Mouse (Mus musculus): ENCODE data around the gene Pdx1. TPM values are rescaled to one million over a fixed set of nuclear protein-coding genes. Genes with fewer than 3 reads are reported as not detected.

Pdx1 gene
- not detected in 2 replicates for total RNA-seq (2015)
- not detected in 2 replicates for total RNA-seq (2017)

DNA sequence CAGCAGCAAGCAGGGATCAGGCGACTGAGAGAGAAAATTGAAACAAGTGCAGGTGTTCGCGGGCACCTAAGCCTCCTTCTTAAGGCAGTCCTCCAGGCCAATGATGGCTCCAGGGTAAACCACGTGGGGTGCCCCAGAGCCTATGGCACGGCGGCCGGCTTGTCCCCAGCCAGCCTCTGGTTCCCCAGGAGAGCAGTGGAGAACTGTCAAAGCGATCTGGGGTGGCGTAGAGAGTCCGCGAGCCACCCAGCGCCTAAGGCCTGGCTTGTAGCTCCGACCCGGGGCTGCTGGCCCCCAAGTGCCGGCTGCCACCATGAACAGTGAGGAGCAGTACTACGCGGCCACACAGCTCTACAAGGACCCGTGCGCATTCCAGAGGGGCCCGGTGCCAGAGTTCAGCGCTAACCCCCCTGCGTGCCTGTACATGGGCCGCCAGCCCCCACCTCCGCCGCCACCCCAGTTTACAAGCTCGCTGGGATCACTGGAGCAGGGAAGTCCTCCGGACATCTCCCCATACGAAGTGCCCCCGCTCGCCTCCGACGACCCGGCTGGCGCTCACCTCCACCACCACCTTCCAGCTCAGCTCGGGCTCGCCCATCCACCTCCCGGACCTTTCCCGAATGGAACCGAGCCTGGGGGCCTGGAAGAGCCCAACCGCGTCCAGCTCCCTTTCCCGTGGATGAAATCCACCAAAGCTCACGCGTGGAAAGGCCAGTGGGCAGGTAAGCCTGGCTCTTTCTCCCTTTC, at the start of gene Pdx1:
Pdx1 (plus strand) TSS at position 34 of the 747 bp plus-strand sequence.
- no peak for ATAC-seq (ENCODE audit: poor library complexity, severe bottlenecking)

DNA sequence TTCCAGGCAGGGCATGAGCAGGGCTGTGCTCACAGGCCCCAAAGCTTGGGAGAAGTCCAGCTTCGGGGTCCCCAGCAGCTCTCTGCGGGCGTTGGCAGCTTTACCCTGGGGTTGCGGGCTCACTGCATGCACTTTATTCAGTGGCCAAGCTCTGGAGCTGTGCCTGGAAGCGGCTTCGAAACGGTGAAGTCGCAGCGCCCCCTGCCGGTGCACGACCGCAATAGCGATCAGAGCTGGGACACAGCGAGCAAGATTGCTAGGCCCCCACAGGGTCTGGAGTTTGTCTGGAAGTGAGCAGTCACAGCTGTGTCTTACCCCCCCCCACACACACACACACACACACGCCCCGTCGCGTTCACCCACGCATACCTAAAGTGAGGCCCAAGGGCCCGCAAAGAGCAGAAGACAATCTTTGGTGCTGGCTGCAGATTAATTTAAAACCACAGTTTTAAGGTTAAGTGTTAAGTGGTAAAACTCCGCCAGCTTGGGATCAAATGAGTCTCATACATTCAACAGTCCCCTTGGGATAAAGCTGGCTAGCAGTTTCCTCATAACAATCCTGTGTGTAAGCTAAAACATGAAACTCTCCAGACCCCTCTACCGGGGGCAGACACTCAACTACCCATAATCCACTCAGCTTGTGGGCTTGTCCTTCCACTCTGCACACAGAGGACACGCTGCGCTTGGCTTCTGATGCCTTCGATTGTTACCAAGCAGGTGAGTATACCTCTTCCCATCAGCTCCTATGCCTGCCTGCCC, 42.2 kb upstream of the Pdx1 start:
- ATAC-seq (ENCODE audit: poor library complexity, severe bottlenecking), result peak; percentile 89

DNA sequence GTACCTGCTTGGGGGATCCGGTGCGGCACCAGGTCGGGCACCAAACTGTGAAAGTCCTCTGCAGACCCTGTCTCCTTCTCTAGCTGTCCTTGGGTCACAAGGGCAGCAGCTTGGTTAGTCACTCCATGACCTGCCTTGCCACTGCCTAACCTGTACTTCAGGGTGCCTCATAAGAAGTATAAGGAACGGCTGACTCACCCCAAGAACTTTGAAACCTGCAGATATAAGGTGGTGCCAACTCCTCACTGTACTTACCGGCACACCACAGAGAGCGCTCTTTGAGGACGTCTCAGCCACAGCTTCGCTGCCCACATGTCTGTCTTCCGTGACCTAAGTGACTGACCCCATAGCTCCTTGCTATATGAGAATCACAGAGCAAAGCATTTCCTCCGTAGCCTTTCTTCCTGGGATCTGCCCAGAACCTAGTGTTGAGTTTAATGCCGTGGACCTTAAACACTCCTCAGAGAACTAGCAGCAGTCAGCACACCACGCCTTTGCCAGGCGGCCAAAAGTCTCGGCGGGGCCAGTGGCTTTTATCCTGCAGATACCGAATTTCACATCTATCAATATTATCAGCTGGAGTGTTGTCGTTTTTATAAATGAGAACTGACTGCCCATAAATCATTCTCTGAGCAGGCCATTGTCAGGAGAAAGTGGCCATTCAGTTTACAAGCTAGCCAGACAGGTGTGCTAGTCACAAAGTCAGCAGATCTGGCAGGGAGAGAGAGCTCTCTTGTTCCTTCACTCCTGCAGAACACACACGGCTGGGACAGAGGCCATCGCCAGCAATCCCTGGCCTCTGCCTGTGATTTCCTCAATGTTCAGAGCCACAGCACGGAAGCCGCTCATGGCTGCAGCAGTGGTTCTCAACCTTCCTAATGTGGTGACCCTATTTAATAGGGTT, 34.1 kb upstream of the Pdx1 start:
- no peak for ATAC-seq (ENCODE audit: poor library complexity, severe bottlenecking)

DNA sequence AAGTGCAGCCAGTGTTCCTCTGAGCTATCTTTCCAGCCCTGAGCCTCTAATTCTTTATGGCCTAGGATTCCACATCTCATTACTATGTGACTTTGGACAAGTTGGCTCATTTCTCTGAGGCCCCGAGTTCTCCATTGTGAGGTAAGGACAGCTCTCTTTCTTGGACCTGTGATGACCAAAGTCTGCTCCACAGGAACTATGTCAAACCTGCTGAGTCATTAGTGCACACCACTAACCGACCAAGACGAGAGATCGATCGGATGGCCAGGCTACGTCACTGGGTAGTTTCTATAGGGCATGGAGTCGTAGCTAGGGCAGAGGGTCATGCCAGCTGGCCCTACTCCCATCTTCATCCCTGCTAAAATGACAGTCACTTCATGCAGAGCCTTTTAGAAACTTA, 25.9 kb upstream of the Pdx1 start:
- no peak for ATAC-seq (ENCODE audit: poor library complexity, severe bottlenecking)

DNA sequence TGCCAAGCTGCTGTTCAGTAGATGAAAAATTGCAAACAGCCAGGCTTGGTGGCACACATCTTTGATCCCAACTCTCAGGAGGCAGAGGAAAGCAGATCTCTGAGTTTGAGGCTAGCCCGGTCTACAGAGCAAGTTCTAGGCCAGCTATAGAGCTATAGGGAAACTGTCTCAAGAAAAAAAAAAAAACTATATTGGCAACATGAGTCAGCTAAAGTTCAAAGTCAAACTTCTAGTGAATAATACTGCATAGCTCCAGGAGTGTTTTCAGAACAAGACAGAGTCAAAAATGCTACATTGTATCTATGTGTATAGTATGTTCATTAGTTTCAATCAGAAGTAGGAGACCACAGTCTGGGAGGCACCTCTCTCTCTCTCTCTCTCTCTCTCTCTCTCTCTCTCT, 9.6 kb upstream of the Pdx1 start:
- no peak for ATAC-seq (ENCODE audit: poor library complexity, severe bottlenecking)

DNA sequence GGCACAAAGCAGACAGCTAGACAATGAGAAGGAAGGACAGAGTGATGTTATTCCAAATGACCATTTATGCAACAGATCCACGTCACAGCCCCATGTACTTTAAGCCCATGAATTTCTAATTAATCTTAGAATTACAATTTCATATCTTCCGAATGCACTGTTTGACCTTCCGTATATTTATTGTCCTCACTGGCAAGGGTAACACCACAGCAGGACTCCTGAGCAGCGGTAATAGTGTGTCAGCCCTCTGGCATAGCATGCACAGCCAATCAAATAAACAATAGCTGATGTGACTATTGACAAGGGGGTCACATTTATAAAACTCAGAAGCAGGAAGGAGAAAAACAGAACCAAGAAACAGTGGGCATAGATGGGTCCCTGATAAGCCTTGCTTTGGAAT, 9.0 kb upstream of the Pdx1 start:
- no peak for ATAC-seq (ENCODE audit: poor library complexity, severe bottlenecking)

DNA sequence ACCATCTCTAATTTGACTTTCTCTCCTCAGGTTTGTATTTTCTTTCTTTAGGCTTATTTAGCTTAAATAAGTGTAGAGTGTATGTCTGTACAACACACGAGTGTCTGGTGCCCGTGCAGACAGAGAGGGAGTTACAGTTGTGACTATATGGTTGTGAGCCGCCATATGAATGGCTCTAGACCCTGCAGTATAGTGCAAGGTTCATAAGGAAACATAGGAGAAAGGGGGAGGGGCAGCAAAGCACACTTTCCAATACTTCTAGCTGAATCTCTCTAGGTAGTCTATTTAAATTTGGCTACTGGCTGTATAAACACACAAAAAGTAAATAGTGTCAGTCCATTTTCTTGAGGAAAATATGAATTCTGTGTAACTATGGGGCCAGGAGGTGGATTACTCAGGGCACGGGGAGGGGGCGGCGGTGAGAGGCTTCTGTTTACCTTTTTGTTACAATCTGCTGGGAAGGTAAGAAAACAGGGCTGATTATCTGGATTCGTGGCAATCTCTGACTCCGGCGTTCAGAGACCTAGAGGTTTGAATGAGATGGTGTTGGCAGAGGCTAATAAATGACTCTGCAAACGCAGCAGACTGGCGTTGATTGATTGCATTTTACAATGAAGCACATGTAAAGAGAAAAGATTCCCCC, 7.7 kb upstream of the Pdx1 start:
- no peak for ATAC-seq (ENCODE audit: poor library complexity, severe bottlenecking)

DNA sequence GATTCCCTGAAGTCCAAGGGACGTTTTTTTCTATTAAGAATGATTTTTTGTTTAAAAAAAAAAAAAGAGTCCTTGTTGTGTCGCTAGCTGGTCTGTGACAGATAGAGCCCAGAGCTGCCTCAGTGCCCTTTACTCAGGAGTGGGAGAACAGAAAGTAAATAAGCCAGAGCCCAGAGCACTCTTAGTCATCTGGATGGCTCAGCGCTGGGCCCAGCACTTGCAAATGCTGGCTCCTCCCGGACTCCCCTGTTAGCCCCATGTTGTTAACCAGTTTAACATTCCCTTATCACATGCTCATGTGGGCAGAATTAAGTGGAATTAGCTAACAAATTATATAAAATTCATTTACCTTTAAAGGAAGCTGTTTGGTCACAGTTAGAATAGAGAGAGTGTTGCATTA, 5.8 kb upstream of the Pdx1 start:
- no peak for ATAC-seq (ENCODE audit: poor library complexity, severe bottlenecking)

DNA sequence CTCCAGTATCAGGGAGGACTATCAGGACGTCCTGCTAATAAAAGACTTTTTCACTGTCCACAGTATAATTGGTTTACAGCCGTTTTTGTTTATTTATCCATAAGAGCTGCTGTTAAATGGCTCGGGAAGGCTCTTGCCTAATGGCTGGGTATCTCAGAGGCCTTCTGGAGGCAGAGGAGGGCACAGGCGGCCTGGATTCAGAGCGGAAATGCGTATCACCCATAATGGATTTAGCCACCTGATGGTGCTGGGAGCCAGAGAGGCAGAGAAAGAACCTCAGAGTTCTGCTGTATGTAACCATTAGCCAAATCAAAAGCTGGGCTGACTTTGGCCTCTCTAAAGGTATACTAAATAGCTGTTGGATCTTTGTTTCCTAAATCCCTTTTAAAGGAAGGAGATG, 2.3 kb upstream of the Pdx1 start:
- ATAC-seq (ENCODE audit: poor library complexity, severe bottlenecking), result no peak

DNA sequence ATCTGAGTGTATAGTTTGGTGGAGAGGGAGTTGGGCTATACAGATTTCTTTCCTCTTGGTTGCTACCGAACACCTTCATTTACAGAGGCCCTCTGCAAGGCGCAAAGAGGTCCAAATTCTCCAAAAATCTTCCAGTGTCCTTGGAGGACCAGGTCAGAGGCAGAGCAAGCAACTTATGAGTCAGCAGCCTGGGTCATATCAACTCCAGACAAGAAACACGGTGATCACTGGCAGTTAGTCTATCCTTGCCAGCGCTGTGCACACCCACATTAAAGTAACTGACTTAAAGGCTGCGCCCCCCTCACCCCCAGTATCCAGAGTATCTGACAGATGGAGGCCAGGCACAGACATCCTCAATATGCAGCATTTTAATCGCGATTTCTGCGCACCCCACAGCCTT, 1.0 kb upstream of the Pdx1 start:
- no peak for ATAC-seq (ENCODE audit: poor library complexity, severe bottlenecking)

DNA sequence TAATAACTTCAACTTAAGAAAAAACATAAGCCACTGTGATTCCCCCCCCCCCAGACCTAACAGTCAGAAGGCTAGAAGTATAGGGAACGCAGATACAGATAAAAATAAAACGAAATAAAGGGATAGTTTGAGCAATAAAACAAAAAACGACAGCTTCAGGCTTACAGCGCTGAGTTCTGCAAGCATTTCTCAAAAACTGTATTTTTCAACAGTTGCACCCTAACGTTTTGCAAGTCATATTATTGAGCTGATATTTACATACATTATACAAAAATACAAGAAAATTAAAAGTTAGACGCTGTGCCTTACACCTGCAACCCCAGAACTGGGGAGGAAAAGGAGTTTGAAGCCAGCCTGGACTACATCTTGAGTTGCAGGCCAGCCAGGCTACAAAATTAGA, 388 bp upstream of the Pdx1 start:
- no peak for ATAC-seq (ENCODE audit: poor library complexity, severe bottlenecking)

DNA sequence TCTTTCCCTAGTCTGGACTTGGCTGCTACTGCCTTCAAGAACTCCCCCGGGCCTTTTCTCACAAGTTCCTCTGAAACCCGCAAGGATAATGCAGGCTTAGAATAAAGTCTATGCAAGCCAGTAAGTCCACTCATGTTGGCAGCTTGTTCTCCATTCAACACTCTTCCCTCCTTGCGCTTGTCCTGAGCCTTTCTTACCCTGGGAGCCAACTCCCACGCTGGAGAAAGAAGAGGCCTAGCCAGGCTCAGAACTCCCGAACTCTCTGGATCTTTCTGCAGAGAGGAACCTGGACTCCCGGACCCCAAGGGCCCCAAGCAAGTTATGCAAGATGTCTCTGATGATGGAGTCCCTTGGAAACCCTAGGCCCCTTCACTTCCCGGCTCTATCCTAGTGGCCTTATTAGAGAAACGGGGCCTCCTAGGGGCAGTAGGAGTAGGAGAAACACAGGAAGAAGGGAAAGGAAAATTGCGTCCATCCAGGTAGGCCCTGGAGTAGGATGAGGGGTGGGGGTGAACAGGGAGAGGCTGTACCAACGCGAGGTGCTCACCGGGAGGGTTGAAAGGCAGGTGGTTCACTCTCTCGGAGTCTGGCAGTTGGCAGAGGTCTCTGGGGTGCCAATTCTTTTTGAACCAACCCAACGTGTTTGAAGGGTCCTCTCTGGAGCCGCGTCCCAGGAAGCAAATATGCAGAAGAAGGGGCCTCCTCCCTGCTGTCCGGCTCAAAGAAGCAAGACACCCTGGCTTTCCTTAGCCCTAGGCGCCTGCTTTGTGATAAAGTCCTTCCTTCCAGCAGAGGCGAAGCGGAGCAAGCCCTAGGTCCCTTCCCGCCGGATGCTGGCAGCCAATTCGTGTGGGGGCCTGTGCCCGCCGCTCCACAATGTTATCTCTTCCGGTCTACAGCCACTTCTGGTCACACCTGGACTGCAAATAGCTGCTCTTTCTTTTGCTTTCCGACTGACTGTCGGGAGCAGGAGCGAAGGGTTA, 1.2 kb downstream of the Pdx1 start:
- no peak for ATAC-seq (ENCODE audit: poor library complexity, severe bottlenecking)

DNA sequence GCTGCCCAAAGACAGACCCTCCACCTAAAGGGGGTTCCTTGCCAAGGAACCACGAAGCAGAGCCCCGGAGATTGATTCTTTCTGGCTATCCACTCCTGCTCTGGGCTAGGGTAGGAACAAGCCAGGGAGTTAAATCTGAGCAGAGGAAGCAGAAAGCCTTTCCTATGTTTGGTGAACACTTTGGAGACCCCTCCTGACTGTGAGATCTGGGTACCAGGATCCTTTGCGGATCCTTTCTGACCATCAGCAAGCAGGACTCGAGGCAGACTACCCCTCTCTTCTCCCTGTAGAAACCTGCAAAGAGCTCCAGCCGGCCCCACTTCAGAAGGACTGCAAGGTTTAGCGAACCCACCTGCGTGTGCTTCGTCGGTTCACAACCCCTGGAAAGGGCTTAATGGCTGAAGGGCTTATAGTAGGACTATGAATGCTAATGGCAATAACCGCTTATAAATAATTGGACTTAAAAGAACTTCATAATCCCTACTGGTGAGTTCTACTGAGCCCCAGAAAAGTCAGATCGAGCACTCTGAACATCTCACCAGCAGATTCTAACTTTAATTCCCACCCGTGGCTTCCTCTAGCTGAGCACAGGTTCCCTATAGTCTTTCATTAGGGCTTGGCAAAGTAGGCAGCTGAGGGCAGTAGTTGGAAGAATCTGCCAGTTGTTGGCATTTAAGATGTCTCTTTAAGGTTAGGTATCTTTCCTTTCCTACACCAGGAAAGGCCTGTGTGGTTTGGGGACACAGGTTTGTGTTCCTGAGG, 2.5 kb downstream of the Pdx1 start:
- no peak for ATAC-seq (ENCODE audit: poor library complexity, severe bottlenecking)

DNA sequence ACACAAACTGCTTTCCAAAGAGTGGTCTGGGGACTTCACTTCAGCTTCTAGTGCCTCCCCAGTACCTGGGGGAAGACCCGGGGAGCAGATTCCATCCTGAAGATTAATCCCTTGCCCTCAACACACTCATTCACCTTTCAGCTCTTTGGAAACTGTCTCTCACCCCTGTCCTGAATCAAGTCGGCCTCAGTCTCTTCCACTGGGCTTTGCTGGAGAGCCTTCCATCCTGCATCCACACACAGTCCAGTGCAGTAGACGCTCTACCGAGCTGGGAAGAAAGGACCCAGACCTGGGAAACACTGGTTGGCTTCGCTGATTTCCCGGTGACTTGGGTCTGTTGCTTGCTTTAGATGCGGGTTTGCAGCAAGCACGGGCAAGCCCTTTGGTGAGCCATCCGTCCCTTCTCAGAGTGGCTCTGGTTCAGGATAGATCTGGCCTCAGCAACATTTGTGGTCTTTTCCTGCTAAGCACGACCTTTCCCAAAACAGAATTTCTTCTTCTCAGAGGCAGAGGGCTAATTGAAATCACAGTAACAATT, 3.1 kb downstream of the Pdx1 start:
- no peak for ATAC-seq (ENCODE audit: poor library complexity, severe bottlenecking)

DNA sequence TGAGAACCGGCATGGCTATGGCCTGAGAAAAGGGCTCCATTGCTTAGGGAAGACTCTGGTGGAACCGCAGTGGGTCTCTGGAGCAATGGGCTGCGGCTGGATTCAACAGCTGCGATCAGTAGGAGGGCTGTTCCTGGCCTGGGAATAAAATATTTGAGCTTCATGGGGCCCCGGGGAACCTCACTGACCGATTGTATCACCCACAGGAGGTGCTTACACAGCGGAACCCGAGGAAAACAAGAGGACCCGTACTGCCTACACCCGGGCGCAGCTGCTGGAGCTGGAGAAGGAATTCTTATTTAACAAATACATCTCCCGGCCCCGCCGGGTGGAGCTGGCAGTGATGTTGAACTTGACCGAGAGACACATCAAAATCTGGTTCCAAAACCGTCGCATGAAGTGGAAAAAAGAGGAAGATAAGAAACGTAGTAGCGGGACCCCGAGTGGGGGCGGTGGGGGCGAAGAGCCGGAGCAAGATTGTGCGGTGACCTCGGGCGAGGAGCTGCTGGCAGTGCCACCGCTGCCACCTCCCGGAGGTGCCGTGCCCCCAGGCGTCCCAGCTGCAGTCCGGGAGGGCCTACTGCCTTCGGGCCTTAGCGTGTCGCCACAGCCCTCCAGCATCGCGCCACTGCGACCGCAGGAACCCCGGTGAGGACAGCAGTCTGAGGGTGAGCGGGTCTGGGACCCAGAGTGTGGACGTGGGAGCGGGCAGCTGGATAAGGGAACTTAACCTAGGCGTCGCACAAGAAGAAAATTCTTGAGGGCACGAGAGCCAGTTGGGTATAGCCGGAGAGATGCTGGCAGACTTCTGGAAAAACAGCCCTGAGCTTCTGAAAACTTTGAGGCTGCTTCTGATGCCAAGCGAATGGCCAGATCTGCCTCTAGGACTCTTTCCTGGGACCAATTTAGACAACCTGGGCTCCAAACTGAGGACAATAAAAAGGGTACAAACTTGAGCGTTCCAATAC, 4.7 kb downstream of the Pdx1 start:
- ATAC-seq (ENCODE audit: poor library complexity, severe bottlenecking), result no peak

DNA sequence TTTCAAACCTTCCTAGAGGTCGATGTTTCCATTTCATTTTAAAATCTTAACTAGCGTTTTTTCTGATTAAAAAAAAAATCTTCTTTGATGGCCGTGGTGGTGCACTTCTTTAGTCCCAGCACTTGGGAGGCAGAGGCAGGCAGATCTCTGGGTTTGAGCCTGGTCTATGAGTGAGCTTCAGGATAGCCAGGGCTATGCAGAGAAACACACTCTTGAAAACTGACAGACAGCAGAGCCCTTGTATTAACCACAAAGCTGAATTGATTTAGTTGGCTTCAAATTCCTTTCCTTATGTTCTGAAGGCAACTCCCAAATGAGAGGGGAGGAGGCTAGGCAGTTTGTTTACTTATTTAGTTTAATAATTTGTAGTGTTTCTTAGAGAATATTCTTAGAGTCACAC, 6.0 kb downstream of the Pdx1 start:
- ATAC-seq (ENCODE audit: poor library complexity, severe bottlenecking), result no peak

DNA sequence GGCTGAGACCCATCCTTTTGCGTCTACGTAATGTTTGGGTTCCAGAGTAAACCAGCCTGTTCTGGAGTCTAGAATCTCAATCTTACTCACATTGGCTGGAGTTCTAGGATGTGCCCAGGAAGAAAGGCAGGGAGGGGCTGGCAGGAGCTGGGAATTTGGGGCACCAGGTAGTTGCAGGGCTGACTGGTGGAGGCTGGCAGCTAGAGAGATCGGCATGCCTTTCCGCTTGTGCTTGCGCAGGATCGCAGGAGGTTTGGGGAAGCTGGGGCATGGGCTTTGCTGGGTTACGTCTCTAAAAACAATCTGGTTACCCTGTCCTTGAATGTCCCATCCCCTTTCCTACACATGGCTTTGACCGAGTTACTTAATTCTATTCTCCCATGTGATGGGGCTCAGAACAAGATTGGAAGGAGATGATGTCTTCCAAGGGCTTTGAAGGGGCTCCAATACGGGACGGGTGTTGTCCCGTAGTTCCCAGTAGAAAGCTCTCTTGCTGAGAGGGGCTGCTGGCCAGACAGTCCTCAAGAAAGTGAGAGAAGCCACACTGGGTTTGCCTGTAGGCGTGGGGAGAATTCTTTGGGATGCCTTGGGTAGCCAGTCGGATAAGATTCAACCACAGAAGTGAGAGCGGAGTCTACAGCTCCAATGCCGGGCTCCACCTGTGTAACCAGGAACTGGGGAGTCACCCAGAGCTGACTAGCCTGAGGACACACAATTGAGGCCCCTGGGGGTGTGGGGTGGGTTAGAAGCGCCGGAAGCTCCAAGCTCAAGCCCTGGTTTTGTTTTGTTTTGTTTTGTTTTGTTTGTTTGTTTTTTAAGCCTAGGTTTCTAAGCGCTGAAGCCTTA, 7.2 kb downstream of the Pdx1 start:
- ATAC-seq (ENCODE audit: poor library complexity, severe bottlenecking), result no peak

Data from megakaryocyte, adult 5-6 weeks (primary cell).